Mouse (Mus musculus) myocyte (in vitro differentiated cells): ENCODE measurements at regions not wholly inside any gene's neighbourhood (a gene's known extent, or its start where the extent isn't known, plus 50 kb on each side); places are given as distances from the start of the nearest gene placed in this dataset.

Experiments
- E2F4 ChIP-seq: IDR thresholded peaks from one replicate; pipeline ENCODE4 v1.6.1; 2011; ENCODE audit warnings: mild to moderate bottlenecking, control low read depth, moderate library complexity; ENCODE audit not compliant: insufficient read depth
- MAX ChIP-seq: IDR thresholded peaks from one replicate; pipeline ENCODE4 v1.6.1; 2011; ENCODE audit warnings: low read depth, mild to moderate bottlenecking, control low read depth
- MYOD1 ChIP-seq, 3 experiments: IDR thresholded peaks; one replicate each; pipeline ENCODE4 v1.6.1; 2011; ENCODE audit warnings: control low read depth in 2 of 3, low read depth in 2 of 3, mild to moderate bottlenecking in 2 of 3, moderate library complexity in 1 of 3; ENCODE audit not compliant: insufficient read length in 2 of 3, control insufficient read depth in 1 of 3
- POLR2A ChIP-seq: IDR thresholded peaks from one replicate; pipeline ENCODE4 v1.6.1; 2011; ENCODE audit warnings: low read depth, mild to moderate bottlenecking, control low read depth, moderate library complexity; ENCODE audit not compliant: insufficient read length
- POLR2AphosphoS2 ChIP-seq: IDR thresholded peaks from one replicate; pipeline ENCODE4 v1.6.1; 2011; ENCODE audit warnings: low read depth, control low read depth; ENCODE audit not compliant: insufficient read length
- USF1 ChIP-seq: IDR thresholded peaks from one replicate; pipeline ENCODE4 v1.6.1; 2011; ENCODE audit warnings: low read depth, mild to moderate bottlenecking, control low read depth, moderate library complexity

- TF ChIP-seq MYOD1 (IDR thresholded peaks at IDR 0.05; ENCODE audit: control insufficient read depth in 1 of 3, insufficient read length in 2 of 3, low read depth in 2 of 3) (no peak), POLR2A (no peak), POLR2AphosphoS2 (no peak), MAX (no peak), USF1 (no peak), E2F4 (no peak)
Observed at GRCm38 (mm10) chr9:84343435-84344095, 418.6 kb downstream of the Bckdhb start.
